Mouse (Mus musculus) embryonic facial prominence, embryonic 11.5 days (tissue): ENCODE data around the gene Pfdn2. TPM values are rescaled to one million over a fixed set of nuclear protein-coding genes. Genes with fewer than 3 reads are reported as not detected.
A peak's percentile ranks its signal among the peaks of the same experiment; 100 is the strongest.

Experiments
- ATAC-seq: fragments of 200-750 bp; cut with Nextera tagmentation; replicated peaks from 2 replicates; pipeline ENCODE4 v1.8.0; 2017; ENCODE audit warnings: low read depth; ENCODE audit not compliant: insufficient number of reproducible peaks, low FRiP score, low TSS enrichment
- DNase-seq: peaks from one replicate; pipeline ENCODE4 v3.0.0-alpha.2; 2015; ENCODE audit warnings: low spot score
- H3K27ac ChIP-seq: fragments of 300-500 bp; sonication (generic); replicated peaks from 2 replicates; pipeline ENCODE4 v1.5.1; 2014; ENCODE audit warnings: mild to moderate bottlenecking, low read depth, low read length, control low read depth
- H3K27me3 ChIP-seq: fragments of 300-500 bp; sonication (generic); 2 replicates; pipeline ENCODE4 v1.6.1; 2014; ENCODE audit warnings: mild to moderate bottlenecking, low read length, moderate library complexity, mixed read lengths; ENCODE audit not compliant: control insufficient read depth, insufficient read depth
- H3K36me3 ChIP-seq: fragments of 300-500 bp; sonication (generic); replicated peaks from 2 replicates; pipeline ENCODE4 v1.6.1; 2014; ENCODE audit warnings: low read depth, mild to moderate bottlenecking, low read length, moderate library complexity, mixed read lengths; ENCODE audit not compliant: control insufficient read depth, insufficient read depth
- H3K4me1 ChIP-seq: fragments of 300-500 bp; sonication (generic); 2 replicates; pipeline ENCODE4 v1.6.1; 2014; ENCODE audit warnings: low read length, mixed read lengths; ENCODE audit not compliant: control insufficient read depth, insufficient read depth
- H3K4me2 ChIP-seq: fragments of 300-500 bp; sonication (generic); 2 replicates; pipeline ENCODE4 v1.6.1; 2014; ENCODE audit warnings: low read depth, mild to moderate bottlenecking, control low read depth, low read length, moderate library complexity
- H3K4me3 ChIP-seq: fragments of 300-500 bp; sonication (generic); 2 replicates; pipeline ENCODE4 v1.5.1; 2014; ENCODE audit warnings: low read depth, low read length, control low read depth
- H3K9ac ChIP-seq: fragments of 300-500 bp; sonication (generic); replicated peaks from 2 replicates; pipeline ENCODE4 v1.6.1; 2014; ENCODE audit warnings: mild to moderate bottlenecking, control low read depth, low read length
- H3K9me3 ChIP-seq: fragments of 300-500 bp; sonication (generic); replicated peaks from 2 replicates; pipeline ENCODE4 v1.6.1; 2016; ENCODE audit warnings: mild to moderate bottlenecking, low read length, inconsistent platforms, mixed read lengths; ENCODE audit not compliant: control insufficient read depth
- WGBS: fragments of 180-500 bp; shearing (Covaris S2); extraction: QIAGEN DNeasy Blood & Tissue Kit; methylation state at CpG from one replicate; pipeline ENCODE4 v1.1.7; 2014; 5-methylcytosine and 5-hydroxymethylcytosine counted together
- polyA plus RNA-seq: library from polyadenylated mRNA; unstranded; fragments of >200 nt; fragmentation: Nextera tagmentation; extraction: Ambion mirVana; gene quantifications from 2 replicates; pipeline ENCODE4 v1.2.1, GENCODE M21; 2014

The Pfdn2 gene
- polyA plus RNA-seq, 1 experiment from 2014 or later: 70.1 TPM

GRCm38 (mm10) chr1:171343922-171344677 is 1.4 kb upstream of the Pfdn2 start:
- H3K36me3 ChIP-seq: peaks cover 5% of the 10 kb centered on the region
- no peak overlapping the region for H3K4me2 ChIP-seq
- no peak overlapping the region for H3K4me3 ChIP-seq
- no peaks in the 10 kb centered on the region for H3K4me1 ChIP-seq
- H3K27me3 ChIP-seq: no peaks in the 10 kb centered on the region
- no peaks in the 10 kb centered on the region; the same call in 1 of the 2 replicates for H3K9me3 ChIP-seq
- H3K9ac ChIP-seq: no peak overlapping the region
- H3K27ac ChIP-seq: no peak overlapping the region
- 87% methylated on average over 8 of the region's 9 CpGs for WGBS
- DNase-seq (no peak), ATAC-seq (0 out of 2 replicates have a peak, but pooled peaks have one; percentile 15)

- peaks cover 5% of the 10 kb centered on the region for H3K36me3 ChIP-seq
- H3K9me3 ChIP-seq: no peaks in the 10 kb centered on the region; the same call in 1 of the 2 replicates
- ATAC-seq (no peak), DNase-seq (no peak)
- H3K27me3 ChIP-seq: no peaks in the 10 kb centered on the region
- peak overlapping the region; percentile 87 for H3K9ac ChIP-seq
- no peaks in the 10 kb centered on the region for H3K4me1 ChIP-seq
- H3K4me3 ChIP-seq: peak overlapping the region; percentile 91
- 80% methylated on average over 9 of the region's 9 CpGs for WGBS
- H3K4me2 ChIP-seq: peak overlapping the region; percentile 52
- no peak overlapping the region for H3K27ac ChIP-seq
These were observed 755 bp upstream of the Pfdn2 start for GRCm38 (mm10) chr1:171344715-171345114.

- H3K36me3 ChIP-seq: peaks cover 5% of the 10 kb centered on the region
- DNase-seq: no peak
- no peaks in the 10 kb centered on the region for H3K27me3 ChIP-seq
- H3K4me2 ChIP-seq: peak overlapping the region; percentile 52
- no peak for ATAC-seq
- peak overlapping the region; percentile 87 for H3K9ac ChIP-seq
- peak overlapping the region; percentile 91 for H3K4me3 ChIP-seq
- H3K9me3 ChIP-seq: no peaks in the 10 kb centered on the region; the same call in 1 of the 2 replicates
- no peak overlapping the region for H3K27ac ChIP-seq
- WGBS: under 1% methylated on average over 14 of the region's 14 CpGs
- H3K4me1 ChIP-seq: no peaks in the 10 kb centered on the region
These were observed 603 bp downstream of the Pfdn2 start for GRCm38 (mm10) chr1:171346095-171346450.

- DNase-seq (no peak), ATAC-seq (no peak)
- Histone ChIP-seq H3K4me1 (no peaks in the 10 kb centered on the region), H3K4me3 (no peak overlapping the region), H3K27ac (no peak overlapping the region), H3K9ac (no peak overlapping the region), H3K4me2 (no peak overlapping the region), H3K27me3 (no peaks in the 10 kb centered on the region), H3K36me3 (no peaks in the 10 kb centered on the region), H3K9me3 (no peaks in the 10 kb centered on the region; the same call in 1 of the 2 replicates)
- 94% methylated on average over 3 of the region's 3 CpGs for WGBS
These were observed 3.2 kb downstream of the Pfdn2 start for GRCm38 (mm10) chr1:171348665-171349064.

GRCm38 (mm10) chr1:171349210-171349609 is 3.7 kb downstream of the Pfdn2 start:
- DNase-seq (no peak), ATAC-seq (no peak)
- H3K36me3 ChIP-seq: no peaks in the 10 kb centered on the region
- no peaks in the 10 kb centered on the region for H3K4me1 ChIP-seq
- no peak overlapping the region for H3K4me3 ChIP-seq
- H3K9ac ChIP-seq: no peak overlapping the region
- whole genome bisulfite sequencing: 95% methylated on average over 2 of the region's 2 CpGs
- H3K9me3 ChIP-seq: no peaks in the 10 kb centered on the region; the same call in 1 of the 2 replicates
- H3K4me2 ChIP-seq: no peak overlapping the region
- no peaks in the 10 kb centered on the region for H3K27me3 ChIP-seq
- no peak overlapping the region for H3K27ac ChIP-seq

GRCm38 (mm10) chr1:171355812-171356340 is 10.4 kb downstream of the Pfdn2 start:
- Histone ChIP-seq H3K4me1 (no peaks in the 10 kb centered on the region; the same call in 1 of the 2 replicates), H3K4me2 (no peak overlapping the region), H3K36me3 (no peaks in the 10 kb centered on the region; the same call in 1 of the 2 replicates), H3K27me3 (no peaks in the 10 kb centered on the region), H3K4me3 (no peak overlapping the region), H3K9ac (no peak overlapping the region), H3K27ac (no peak overlapping the region), H3K9me3 (0 out of 2 replicates have a peak, but pooled peaks cover 2% of the 10 kb centered on the region)
- ATAC-seq (no peak), DNase-seq (no peak)
- WGBS: 80% methylated on average over 5 of the region's 5 CpGs

- H3K9ac ChIP-seq: no peak overlapping the region
- 0 out of 2 replicates have a peak, but pooled peaks cover 2% of the 10 kb centered on the region for H3K9me3 ChIP-seq
- DNase-seq (no peak), ATAC-seq (no peak)
- no peak overlapping the region for H3K4me2 ChIP-seq
- no peak overlapping the region for H3K4me3 ChIP-seq
- 89% methylated on average over 2 of the region's 2 CpGs for WGBS
- H3K36me3 ChIP-seq: no peaks in the 10 kb centered on the region; the same call in 1 of the 2 replicates
- no peak overlapping the region for H3K27ac ChIP-seq
- H3K4me1 ChIP-seq: no peaks in the 10 kb centered on the region; the same call in 1 of the 2 replicates
- no peaks in the 10 kb centered on the region for H3K27me3 ChIP-seq
These were observed 11.3 kb downstream of the Pfdn2 start for GRCm38 (mm10) chr1:171356814-171357213.

GRCm38 (mm10) chr1:171358421-171358820 is 13.0 kb downstream of the Pfdn2 start:
- DNase-seq: peak; percentile 65
- ATAC-seq: no peak
- 0 out of 2 replicates have a peak, but pooled peaks cover 2% of the 10 kb centered on the region for H3K9me3 ChIP-seq
- H3K4me3 ChIP-seq: no peak overlapping the region
- WGBS: 77% methylated on average over 4 of the region's 4 CpGs
- H3K4me2 ChIP-seq: no peak overlapping the region
- H3K36me3 ChIP-seq: no peaks in the 10 kb centered on the region; the same call in 1 of the 2 replicates
- H3K27ac ChIP-seq: no peak overlapping the region
- H3K4me1 ChIP-seq: no peaks in the 10 kb centered on the region; the same call in 1 of the 2 replicates
- no peak overlapping the region for H3K9ac ChIP-seq
- no peaks in the 10 kb centered on the region for H3K27me3 ChIP-seq
